Mouse (Mus musculus): ENCODE results near the gene Slc35g3.
A peak's percentile ranks its signal among the peaks of the same experiment; 100 is the strongest.

Gene Slc35g3

GRCm38 (mm10) chr11:69787306-69787705 is 25.5 kb upstream of the Slc35g3 start:
- DNase-seq (ENCODE audit: low read depth, low spot score), result no peak

GRCm38 (mm10) chr11:69784793-69785272 is 23.1 kb upstream of the Slc35g3 start:
- no peak for DNase-seq (ENCODE audit: low read depth, low spot score)

DNA sequence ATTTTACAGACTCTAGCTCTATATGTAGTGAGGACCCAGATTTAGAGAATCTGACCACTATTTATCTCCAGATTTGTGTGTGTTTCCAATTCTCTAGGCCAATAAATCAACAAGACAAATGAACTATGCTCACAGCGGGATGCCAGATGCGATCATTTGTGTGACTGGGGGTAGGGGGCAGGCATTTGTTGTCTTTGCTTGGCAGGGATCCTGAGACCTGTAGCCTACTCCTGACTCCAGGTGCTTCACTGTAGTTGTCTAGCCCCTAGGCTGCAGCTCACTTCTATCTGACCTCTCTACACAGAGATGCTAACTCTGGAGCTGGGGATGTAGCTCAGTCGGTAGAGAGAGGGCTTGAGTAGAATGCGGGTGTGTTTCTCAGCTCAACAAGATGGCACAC is 20.1 kb upstream of the Slc35g3 start:
- DNase-seq (ENCODE audit: low read depth, low spot score), result no peak

GRCm38 (mm10) chr11:69778985-69779384 is 17.2 kb upstream of the Slc35g3 start:
- no peak for DNase-seq (ENCODE audit: low read depth, low spot score)

GRCm38 (mm10) chr11:69778258-69778982 is 16.7 kb upstream of the Slc35g3 start:
- DNase-seq (ENCODE audit: low read depth, low spot score), result no peak

- no peak for DNase-seq (ENCODE audit: low read depth, low spot score)
These were observed 15.9 kb upstream of the Slc35g3 start for GRCm38 (mm10) chr11:69777504-69778257.

DNA sequence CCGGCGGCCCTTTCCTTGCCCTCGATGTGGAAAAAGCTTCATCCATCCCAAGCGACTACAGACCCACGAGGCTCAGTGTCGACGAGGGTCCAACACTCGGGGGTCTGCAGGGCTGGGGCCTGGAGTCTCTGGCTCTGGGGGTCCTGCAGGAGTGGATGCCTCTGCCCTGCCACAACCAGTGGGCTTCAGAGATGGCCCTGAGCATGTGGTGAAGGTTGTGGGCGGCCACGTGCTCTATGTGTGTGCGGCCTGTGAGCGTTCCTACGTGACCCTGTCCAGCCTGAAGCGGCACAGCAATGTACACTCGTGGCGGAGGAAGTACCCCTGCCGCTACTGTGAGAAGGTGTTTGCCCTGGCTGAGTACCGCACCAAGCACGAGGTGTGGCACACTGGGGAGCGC is 14.7 kb upstream of the Slc35g3 start:
- no peak for DNase-seq (ENCODE audit: low read depth, low spot score)

DNA sequence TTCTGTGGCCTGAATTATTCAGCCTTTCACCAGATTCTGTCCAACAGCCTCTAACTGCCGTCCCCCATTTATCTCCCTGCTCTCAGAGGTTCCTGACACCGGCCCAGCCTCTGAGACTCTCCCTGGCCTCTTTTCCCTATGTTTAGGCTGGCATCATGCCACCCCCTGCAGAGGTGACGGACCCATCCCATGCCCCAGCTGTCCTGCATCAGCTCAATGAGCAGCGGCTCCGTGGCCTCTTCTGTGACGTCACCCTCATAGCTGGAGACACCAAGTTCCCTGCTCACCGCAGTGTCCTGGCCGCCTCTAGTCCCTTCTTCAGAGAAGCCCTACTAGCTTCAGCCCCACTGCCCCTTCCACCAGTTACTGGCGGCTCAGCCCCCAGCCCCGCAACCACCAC is 13.9 kb upstream of the Slc35g3 start:
- DNase-seq (ENCODE audit: low read depth, low spot score), result no peak

GRCm38 (mm10) chr11:69774961-69775360 is 13.2 kb upstream of the Slc35g3 start:
- DNase-seq (ENCODE audit: low read depth, low spot score), result no peak

GRCm38 (mm10) chr11:69767625-69767909 is 5.8 kb upstream of the Slc35g3 start:
- no peak for DNase-seq (ENCODE audit: low read depth, low spot score)

DNA sequence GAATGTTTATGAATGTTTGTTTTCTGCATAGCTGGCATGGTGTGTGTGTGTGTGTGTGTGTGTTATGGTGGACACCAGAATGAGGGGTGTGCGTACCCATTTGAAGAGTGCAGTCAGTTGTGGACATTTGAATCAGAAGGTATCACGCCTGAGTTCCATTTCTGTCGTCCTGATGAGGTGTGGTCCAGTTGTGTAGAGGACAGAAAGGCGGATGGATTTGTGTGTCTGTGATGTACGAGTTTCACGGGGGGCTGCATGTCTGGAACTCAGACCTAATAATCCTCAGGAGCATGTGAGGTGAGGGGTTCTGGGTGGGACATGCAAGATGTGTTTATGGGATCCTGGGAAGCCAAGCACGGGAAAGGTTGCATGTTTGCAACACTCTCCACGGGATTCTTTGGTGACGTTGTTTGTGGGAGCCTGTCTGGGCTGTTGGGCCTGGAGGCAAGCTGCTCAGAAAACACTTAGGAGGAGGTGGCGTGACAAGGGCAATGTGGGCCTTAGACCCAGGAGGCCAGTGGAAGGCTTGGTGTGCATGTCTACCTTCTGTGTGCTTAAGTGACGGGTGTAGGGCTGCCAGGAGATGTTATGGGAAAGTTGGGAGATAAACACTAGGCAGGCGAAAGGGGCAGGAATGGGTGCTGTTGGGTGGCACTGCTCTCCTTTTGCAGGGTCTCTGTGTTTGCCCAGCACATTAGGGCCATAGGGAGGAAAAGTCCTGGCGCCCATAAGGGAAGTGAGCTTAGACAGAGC is 5.3 kb upstream of the Slc35g3 start:
- no peak for DNase-seq (ENCODE audit: low read depth, low spot score)

DNA sequence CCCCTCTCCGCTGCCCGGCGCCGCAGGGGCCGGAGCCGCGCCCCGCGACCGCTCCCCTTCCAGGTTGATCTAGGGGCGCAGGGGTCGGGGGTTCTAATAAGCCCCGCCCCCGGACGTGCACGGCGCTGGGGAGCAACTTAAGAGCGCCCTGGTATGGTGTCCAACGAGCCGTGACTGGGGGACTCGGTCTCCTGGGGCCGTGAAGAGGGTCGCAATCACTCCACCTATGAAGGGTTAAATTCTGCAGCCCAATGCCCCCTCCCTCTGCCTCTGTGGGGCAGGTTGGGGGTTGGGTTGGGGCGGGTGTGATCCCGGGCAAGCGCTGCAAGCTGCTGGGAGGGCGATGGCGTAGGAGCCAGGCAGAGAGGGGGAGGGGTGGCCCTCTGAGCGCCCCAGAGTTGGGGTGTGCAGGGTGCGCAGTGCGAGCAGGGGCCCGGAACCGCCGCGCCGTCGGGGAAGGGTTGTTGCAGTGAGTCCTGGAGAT is 4.4 kb upstream of the Slc35g3 start:
- no peak for DNase-seq (ENCODE audit: low read depth, low spot score)

DNA sequence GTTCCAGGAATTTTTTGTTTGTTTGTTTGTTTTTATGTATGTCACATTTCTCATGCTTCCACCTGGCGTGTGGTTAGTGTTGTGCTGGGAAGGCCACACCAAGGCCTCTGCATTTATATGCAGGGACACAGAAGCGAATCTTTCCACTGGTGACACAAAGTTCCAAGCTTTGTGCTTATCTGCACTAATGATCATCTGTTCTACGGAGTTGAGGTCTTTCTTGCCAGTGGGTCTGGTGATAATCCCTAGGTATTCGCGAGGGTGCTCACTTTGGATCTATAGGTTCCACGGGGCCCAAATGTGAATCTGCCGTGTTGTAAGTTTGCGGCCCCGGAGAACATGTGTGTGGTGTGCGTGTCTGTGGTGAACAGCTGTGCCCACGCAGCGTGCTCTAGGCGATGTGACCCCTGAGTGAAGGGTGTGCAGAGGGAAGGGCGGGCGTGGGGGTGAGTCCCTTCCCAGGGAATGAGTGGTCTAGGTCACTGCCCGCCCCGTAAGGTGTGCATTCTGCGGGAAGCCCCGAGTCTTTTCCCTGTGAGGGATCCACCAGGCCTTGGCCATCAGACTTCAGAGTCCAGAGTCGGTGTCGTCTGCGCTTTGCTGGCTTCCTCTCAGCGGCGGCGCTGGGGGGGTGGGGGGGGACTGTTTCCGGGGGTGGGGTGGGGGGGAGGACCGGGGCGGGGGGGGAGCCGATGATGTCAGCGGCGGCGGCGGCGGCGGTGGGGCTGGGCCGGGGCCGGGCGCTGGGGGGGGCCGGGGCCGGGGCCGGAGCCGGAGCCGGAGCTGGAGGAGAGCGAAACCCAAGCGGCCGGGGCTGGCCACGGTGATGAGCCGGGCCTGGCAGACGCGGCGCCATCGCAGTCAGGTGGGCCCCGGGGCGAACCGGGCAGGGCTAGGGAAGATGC is 3.7 kb upstream of the Slc35g3 start, which contains the start of gene Zbtb4:
Gene Zbtb4, plus strand, starts transcription at position 692 of the 905 bp plus-strand sequence.
- DNase-seq (ENCODE audit: low read depth, low spot score), result peak; percentile 55

DNA sequence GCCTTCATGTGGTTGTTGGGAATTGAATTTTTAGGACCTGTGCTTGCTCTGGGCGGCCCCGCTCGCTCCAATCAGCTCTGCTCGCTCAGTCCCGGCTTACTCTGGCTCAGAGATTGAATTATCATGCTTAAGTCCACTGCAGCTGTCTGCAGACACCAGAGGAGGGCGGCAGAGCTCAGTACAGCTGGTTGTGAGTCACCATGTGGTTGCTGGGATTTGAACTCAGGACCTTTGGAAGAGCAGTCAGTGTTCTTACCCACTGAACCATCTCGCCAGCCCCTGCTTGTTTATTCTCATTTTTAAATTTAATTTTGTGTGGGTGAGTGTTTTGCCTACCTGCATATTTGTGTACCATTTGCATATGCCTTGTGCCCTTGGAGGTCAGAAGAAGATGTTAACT is 1.8 kb upstream of the Slc35g3 start:
- DNase-seq (ENCODE audit: low read depth, low spot score), result no peak

DNA sequence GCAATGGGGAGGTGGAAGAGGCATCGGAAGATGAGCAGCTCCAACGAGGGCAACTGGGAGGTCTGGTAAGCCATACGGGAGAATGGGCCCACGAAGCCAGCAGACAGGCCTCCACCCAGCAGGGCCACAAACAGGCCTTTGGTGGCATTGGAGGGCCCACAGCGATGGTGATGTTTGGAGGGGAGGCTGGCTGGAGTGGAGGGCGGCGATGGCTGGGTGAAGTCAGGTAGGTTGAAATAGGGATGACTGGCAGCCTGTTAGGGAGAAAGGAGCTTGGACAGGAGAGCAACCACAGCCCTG is 917 bp downstream of the Slc35g3 start:
- no peak for DNase-seq (ENCODE audit: low read depth, low spot score)

- no peak for DNase-seq (ENCODE audit: low read depth, low spot score)
These were observed 1.4 kb downstream of the Slc35g3 start for GRCm38 (mm10) chr11:69760160-69760900.

- DNase-seq (ENCODE audit: low read depth, low spot score), result peak; percentile 95
These were observed 2.6 kb downstream of the Slc35g3 start for GRCm38 (mm10) chr11:69758971-69759721.

GRCm38 (mm10) chr11:69758478-69758970 is 3.2 kb downstream of the Slc35g3 start, which contains the start of gene Polr2a:
Polr2a (minus strand) TSS chr11:69758637.
- DNase-seq (ENCODE audit: low read depth, low spot score), result peak; percentile 99

- DNase-seq (ENCODE audit: low read depth, low spot score), result peak; percentile 98
These were observed 3.7 kb downstream of the Slc35g3 start for GRCm38 (mm10) chr11:69758090-69758456.
